Mouse (Mus musculus): Measurements from ENCODE around the gene Scn1a.
A peak's percentile ranks its signal among the peaks of the same experiment; 100 is the strongest.

Gene Scn1a

DNA sequence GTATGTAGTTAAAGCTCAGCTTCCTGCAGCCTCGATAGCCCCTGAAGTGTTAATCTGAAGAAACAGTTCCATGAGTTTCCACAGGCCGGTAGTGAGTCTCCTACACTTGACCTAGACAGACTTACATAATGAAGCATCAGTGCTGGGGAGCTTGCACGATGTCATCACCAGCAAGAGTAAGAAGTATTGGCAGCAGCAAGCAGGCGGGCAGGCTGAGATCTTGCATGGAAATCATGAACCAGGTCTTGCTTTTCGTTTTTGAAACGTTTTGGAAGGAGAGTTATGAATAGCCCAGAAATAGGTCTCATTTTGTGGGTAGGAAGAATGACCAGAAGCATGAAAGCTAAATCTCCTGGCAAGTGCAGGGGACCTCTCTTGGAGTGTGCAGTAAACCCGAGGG lies at the start of gene Scn1a:
Gene Scn1a (minus strand): TSS at position 130 of the 400 bp plus-strand sequence.
- DNase-seq (ENCODE audit: low spot score) = no peak

DNA sequence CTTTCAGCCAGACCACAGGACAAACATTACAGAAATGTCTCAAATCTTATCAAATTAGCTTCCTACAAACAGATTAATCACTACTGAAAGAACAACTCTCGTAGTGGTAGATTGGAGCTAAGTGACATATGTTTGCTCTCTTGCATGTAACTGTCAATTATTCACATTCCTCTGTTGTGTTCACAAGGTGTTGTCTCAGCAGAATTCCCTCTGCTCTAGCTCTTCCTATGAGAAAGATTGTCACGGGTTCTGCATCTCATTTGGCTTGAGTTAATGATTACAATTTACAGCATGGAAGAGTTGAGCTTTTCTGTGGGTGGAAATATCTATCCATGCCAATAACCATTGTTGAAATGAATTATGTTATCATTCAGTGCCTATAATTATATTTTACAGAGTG lies 37.8 kb upstream of the Scn1a start:
- DNase-seq (ENCODE audit: low spot score) = no peak

DNA sequence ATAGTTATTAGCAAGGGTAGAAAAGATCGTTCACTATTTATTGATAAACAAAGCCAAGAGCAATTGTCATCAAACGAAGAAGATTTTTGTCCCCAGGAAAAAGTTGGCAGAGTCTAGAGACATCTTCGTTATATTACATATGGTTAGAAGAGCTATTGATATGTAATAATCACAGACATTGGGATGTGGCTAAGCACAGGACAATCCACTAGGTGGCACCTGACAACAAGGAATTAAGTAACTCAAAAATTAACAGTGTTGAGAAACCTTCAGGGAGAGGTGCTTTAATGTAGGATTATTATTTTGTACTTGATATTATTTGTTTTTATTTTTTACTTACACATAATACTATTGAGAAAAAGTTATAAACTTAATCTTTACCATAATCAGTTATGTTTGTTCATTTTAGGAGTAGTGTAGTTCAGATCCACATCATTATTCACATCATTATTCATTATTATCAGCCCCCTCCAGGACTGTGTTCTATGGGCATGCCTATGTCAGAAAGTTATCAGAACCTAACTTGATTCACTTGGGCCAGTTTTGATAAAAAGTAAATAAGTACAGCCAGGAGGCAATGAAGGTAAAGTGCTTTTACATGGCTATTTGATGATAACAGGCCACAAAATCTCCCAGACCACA lies 32.7 kb upstream of the Scn1a start:
- DNase-seq (ENCODE audit: low spot score) = no peak

DNA sequence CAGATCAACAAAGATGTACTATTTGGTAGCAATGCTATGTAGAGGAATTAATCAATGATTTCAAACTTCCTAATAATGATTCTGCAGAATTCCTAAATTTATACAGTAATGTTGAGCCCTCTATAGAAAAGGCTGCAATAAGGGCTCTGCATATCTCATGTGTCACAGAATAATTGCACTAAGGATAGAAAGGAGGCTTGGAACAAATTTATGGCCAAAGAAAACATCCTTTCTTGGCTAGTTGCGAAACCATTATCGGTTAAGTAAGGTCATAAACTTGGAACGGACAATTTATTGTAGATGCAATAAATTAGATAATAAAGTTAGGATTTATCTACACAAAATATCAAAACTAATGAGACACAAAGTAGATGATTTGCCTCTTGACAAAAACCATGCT lies 24.8 kb upstream of the Scn1a start:
- DNase-seq (ENCODE audit: low spot score) = no peak

DNA sequence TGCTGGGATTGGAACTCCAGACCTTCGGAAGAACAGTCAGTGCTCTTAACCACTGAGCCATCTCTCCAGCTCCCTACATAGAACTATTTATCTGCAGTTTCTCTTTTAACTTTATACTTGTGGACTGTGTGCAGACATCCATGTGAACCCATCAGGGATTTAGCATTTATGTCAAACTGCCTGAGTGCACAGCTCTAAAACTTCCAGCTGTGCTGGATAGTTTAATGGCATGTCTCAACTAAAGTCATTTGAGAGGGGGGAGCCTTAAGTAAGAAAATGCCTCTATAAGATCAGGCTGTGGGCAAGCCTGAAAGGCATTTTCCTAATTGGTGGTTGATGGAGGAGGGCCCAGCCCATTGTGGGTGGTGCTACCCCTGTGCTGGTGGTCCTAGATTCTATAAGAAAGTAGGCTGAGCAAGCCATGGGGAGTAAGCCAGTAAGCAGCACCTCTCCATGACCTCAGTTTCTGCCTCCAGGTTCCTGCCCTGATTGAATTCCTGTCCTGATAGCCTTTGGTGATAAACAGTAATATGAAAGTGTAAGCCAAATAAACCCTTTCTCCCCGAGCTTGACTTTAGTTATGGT lies 24.3 kb upstream of the Scn1a start:
- DNase-seq (ENCODE audit: low spot score) = no peak

DNA sequence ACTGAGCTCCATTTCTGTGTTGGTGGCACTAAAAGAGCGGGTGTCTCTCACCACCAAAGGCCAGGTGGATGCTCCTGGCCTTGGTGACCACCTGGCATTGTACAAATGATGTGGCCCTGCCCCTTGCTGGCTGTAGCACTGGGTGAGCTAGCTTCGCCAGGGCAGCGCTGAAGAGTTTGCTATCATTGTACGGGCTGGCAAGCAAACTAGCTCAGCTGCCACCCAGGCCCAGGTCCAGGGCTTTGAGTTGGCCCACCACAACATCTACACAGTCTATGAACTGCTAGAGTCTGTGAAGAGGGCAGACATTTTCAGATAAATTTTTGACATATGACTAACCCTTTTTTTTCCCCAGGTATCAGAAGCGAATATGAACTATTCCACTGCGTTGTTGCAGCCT lies 23.3 kb upstream of the Scn1a start:
- DNase-seq (ENCODE audit: low spot score) = no peak

DNA sequence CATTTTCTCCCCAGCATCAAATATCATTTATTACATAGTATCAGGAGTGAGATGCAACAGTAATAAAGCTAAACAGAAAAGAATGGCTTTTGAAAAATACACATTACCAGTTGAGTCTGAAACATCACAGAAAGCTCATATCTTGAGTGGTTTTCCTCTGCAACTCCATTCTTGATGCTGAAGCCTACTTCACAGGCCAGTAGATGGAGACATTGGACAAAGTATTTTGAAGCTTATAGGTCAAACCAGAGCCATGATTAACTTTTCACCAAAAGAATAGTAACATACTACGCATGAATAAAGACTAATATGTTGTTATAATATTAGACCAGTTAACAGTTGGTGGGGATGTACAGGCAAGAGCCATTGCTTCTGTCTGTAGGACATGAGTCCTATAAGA lies 21.8 kb upstream of the Scn1a start:
- no peak for DNase-seq (ENCODE audit: low spot score)

DNA sequence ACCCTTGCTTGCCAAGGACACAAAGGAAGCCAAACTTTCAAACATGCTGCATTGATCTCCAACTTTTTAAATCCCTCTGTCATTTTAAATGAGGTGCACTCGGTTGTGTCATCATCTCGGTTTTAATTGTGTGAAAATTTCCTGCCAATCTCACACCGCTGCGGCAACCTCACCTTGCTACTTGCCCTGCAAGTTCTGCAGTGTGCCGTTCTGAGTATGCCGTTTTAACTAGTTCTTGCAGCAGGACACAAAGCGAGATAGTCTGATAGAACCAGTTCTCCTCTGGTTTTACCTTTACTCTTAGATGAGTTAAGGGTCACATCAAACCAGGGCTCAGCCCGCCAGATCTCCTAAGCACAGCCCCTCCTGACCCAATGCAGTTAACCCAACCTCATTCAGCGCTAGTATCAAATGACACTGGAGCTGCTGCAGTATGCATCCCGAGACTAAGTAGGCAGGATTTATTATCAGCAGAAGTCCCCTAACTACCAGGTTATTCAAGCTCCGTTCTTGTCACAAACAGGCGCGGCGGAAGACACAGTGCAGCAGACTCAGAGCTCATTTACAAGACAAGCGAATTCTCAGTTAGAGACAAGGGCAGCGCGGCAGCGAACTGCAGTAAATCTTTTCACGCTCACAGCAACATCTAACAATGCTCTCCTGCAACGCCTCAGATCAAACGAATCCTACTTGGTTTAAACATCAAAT lies 722 bp downstream of the Scn1a start:
- DNase-seq (ENCODE audit: low spot score) = no peak

DNA sequence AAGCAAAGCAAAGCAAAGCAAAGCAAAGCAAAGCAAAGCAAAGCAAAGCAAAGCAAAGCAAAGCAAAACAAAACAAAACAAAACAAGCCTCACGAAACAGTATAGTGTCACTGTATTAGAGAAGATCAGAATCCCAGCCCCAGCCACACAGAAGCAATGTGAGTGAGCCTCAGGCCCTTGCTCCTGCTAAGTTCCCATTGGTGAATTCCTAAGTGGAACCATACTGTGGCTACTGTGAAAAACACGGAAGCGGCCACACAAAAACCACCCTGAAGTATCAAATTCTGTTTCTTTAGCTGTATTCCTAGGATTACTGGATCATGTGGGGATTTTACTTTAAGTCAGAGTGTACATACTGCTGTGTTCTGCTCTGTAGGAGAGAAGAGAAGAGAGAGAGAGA lies 4.4 kb downstream of the Scn1a start:
- no peak for DNase-seq (ENCODE audit: low spot score)

DNA sequence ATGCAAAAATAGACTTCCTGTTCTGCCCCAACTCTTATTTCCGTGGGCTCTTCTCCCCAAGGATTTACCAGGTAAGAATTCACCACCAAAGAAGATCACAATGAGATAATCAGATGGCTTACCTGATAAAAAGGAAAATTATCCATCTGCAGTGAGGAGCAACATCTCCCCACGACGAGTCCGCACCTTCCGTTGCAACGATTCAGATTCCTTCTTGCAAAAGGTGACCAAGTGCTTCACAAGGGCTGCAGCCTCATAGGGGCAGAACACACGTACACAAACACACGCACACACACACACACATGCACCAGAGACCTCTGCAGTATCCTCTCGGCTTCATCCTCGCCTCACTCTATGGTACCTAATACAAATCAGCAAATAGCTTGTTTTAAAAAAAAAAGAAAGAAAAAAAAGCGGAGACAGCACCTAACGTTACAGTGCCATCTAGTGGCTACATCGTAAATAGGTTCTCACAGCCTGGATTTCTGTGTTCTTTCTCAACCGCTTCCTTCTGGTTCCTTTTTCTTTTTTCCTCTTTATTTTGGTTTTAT lies 30.8 kb downstream of the Scn1a start:
- no peak for DNase-seq (ENCODE audit: low spot score)

DNA sequence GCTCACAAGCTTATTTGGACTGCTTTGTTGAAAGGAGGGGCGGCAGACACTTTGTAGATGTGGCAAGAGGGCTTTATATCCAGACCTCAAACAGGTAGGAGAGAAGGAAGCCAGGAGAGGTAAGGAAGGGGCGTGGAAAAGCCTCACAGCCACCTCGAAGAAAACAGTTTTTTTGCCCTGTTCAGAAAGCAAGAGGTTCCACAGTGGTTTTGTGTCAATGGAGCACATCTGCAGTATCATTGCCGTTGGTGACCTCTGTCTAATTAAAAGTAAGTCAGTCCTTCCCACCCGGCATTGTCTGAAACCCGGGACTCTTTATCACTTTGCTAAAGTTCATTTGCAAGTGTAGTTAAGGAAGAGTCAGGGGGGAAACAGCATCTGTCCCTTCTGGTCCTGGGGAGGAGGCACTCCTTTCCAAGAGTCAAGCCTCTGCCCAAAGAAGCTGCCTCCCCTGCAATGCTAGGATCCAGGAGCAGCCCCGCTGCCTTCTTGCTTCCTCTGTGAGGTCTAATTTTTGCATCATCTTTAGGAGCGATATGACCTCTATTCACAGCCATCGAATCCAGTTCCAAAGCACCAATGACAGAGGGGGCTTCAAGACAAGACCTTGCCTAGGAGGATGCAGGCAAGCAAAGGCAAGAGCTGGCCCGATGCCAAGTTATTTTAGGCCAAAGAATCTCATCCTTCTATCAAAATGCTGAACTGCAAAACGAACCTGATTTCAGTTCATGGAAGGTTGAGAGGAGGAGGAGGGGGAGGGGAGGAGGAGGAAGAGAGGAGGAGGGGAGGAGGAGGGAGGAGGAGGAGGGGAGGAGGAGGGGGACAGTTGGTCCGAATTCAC lies 31.5 kb downstream of the Scn1a start:
- DNase-seq (ENCODE audit: low spot score) = no peak

DNA sequence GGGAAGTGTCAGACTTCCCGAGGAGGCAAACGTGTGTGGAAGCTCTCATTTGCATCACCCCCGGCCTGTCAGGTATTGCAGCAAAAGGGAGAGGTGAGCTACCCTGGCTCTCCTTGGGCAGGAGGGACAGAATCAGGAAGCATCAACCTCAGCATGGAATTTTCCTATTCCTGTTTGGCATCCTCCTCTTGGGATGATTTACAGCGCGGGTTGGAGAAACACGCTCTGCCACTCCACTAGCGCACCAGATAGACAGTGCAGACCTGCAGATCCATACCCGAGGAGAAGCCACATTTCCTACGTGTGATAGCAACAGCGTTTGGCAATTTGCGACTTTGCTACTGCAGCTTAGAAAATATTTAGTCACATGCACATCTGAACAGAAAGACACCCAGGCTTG lies 32.2 kb downstream of the Scn1a start:
- no peak for DNase-seq (ENCODE audit: low spot score)

DNA sequence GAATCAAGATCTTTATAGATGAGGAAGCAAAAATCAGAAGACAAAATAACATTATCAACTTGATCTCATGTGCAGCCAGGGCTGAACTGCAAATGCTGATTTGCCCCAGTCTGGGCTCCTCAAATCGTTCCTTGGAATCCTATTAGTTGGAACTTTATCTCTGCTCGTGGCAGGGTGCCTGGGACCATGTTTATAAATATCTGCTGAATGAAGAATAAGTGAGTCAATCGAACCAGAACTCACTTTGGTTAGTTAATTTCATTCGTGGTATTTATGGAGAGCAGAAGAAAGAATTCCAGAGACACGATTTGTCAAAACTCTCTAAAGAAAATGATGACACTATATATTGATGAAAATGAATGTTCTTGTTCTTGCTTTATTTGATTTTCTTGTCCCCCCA lies 48.1 kb downstream of the Scn1a start:
- no peak for DNase-seq (ENCODE audit: low spot score)

DNA sequence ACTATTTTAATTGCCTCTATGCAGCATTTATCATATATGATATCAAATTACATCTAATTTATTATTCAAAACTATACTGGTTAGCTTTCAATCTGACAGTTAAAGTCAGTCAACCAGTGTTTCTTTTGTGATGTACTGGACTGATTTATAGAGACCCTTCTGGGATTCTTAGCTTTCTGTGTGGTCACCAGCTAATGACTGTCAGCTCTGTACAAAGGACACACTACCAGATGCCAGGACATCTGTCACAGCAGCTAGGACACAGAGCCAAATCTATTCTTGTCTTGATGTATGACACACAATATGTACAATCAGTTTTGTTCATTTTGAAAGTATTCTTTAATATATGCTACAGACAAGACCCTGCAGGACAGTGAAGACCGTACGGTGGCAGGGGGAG lies 72.7 kb downstream of the Scn1a start:
- no peak for DNase-seq (ENCODE audit: low spot score)

DNA sequence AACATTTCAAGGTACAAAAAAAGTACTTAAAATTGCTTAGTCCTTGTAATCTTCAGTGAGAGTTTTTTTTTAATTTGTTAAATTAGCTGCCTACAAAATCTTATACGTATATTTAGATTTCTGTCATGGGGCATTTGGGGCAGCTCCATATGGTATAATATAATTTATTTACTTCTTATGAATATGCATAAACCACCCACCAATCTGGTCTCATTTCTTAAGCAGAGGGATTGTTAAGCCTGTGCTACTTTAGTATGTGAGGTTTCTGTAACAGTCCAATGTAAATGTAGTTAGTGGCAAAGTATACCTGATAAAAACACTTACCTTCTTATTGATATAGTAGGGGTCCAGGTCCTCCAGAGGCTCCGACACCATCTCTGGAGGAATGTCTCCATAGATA lies 90.0 kb downstream of the Scn1a start:
- no peak for DNase-seq (ENCODE audit: low spot score)

DNA sequence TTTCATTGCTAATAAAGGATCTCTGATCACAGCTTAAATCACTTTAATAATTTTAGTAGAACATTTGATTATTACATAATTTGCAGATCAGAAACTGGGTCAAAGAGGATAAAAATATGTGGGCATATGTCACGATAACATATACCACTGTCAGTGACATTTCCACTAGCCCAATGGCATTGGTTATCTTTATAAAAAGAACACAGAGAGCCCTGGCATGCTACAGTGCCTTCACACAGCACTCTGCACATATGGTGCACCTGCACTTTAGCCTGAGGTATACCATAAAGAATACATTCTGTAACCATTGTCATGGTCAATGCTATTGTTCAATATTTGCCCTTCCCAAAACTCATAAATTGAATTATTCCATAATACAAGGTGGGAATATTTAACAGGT lies 94.0 kb downstream of the Scn1a start:
- DNase-seq (ENCODE audit: low spot score) = no peak

DNA sequence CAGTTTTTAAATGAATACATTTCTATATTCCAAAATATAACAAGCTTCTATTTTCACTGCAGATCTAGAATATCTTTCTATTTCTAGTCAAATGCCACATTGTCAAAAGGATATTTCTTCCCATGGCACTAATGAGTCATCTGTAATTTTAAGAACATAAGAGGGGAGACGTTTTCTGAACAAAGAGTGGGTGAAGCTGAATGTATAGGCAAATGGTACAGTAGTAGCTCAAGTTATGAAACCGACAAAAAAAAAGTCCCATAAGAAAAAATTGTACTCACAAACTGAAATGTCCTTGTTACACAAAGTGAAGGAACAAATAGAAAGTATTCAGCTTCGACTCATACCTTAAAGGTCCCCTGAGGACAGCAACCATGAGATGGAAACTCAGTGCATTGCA lies 94.5 kb downstream of the Scn1a start:
- DNase-seq (ENCODE audit: low spot score) = no peak

DNA sequence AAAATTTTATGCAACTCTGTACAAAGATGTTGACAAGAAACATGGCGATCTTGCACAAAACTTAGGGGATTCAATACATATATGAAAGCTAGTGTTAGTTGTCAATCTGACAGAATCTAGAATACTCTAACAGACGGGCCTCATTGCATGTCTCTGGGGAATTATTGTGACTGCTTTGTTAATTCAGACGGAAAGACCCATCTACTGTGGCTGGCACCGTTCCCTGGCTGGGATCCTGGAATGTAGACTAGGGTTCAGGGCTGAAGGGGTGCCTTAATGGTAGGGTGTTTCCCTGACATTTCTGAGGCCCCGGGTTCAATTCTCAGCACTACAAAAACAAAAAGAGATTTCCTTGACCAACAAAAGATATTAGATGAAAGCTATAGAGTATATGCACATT lies 103.2 kb downstream of the Scn1a start:
- DNase-seq (ENCODE audit: low spot score) = no peak

DNA sequence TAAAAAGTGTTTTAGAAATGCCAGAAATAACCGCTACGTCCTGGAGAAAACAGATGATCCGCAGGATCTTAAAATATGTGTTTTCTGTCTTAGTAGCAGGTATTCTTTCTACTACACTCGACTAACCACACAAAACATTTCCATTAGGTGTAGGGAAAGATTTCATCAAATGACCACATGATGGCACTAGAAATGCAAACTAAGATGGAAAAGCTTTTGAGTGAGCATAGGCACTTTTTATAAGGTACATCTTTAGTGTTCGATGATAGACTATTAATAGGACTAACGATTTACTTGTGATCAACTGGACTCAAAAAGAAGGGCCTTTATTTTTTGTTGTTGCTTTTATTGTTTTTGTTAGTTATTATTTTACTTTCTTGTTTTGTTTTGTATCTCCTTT lies 104.2 kb downstream of the Scn1a start:
- DNase-seq (ENCODE audit: low spot score) = no peak

DNA sequence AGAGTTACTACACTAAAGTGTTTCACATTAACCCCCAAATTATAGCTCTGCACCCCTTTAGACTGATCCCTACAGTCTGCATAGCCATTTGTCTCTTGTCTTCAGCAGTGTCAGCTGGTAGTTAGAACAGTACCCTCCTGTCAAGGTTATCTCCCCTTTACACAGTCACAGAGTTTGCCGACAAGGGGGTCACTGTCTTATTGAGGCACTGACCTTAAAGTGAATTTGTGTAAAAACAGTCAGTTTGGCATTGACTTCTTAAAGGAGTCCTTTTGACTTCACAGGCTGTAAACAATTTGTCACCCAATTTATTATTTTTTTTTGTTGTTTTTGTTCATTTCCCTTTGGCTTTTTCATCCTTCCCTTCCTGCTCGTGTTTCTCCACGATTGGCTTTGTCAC lies 168.1 kb downstream of the Scn1a start:
- DNase-seq (ENCODE audit: low spot score) = no peak

DNA sequence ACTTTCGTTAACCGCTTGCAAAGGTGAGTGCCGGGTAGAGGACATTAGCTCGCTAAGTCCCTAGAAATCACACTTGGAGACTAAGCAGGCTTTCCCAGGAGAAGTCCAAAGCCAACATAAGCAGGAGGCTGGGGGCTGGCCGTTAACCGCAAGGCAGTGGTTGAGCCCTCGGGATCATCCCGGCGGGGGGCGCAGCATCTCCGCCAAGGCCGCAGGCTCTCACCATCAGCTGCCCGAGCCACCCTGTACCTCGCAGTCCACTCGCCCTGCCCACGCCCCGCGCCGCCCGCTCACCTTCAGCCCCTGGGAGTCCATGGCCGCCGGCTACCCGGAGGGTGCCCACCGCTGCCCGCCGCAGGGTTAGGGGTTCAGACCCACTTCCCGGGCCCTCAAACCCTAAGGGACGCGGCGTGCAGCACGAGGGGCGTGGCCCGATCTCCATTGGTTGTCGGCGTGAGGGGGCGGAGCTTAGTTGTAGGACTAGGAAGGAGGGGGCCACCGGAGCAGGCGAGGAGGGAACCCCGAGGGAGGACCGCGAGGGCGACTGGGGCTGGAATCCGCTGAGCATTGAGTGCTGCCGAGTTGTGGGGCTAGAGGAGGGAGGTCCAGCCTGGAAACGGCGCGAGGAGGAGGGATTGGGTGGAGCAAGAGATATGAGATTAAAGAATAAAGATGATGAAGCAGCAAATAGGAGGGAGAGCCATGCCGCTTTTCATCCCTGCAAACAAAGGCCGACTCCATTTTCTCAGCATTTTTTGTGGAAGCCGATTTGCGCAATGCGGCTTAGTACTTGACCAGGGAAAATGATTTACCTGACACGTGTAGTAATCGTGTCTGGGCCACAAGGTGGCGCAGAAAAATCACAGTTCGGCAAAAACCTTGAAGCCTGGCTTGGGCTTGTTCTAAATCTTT lies 184.2 kb downstream of the Scn1a start, which contains the start of gene Ttc21b:
Gene Ttc21b (minus strand): TSS at position 398 of the 912 bp plus-strand sequence.
- peak; percentile 91 for DNase-seq (ENCODE audit: low spot score)

Measured in ovary, postnatal 10 days (tissue).